Mouse (Mus musculus) ovary, postnatal 10 days (tissue): Measurements from ENCODE around the gene Gpr35.

Experiments used
- DNase-seq: peaks from one replicate; pipeline ENCODE4 v3.0.0; 2022; ENCODE audit warnings: low spot score

Gene Gpr35

DNA sequence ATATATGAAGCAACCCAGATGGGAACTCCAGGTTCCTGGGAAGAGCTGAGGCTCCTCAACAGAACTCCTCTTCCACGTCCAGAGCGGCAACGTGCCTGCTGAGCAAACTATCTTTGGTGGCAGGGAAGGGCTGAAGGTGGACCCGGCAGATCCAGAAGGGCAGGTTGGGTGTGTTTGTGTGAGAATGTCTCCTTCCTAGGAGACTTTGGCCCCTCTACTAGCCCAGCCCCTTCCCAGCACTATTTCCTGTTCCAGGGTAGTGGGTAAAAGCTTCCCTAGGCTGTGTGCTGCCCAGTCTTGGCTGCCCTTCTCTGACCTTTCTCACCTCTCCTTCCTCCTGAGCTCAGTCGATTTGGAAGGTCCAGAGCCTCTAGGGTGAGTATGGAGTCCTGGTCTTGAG is at the start of gene Gpr35:
TSS of gene Gpr35 (plus strand) at position 259 of the 400 bp plus-strand sequence.
- DNase-seq = no peak

DNA sequence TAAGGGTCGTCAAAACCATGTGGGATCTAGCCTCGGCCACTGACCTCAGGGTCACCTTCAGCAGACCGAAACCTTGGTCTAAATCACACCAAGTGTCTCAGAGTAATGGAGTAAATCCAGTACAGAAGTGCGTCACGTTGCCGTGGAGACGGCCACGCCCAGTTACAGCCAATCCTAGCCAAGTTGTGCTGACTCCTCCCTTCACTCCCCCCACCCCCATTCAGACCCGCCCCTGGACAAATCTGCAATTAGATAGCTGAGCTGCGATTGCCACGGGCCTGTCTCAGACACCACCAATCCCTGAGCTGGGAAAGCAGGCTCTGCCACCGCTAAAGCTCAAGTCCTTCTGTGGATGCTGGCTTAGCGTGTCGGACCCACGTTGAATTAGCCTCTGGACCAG is 47.9 kb upstream of the Gpr35 start, which contains the start of gene Ankmy1:
TSS of gene Ankmy1 (minus strand) at position 121 of the 400 bp plus-strand sequence.
- DNase-seq = no peak

DNA sequence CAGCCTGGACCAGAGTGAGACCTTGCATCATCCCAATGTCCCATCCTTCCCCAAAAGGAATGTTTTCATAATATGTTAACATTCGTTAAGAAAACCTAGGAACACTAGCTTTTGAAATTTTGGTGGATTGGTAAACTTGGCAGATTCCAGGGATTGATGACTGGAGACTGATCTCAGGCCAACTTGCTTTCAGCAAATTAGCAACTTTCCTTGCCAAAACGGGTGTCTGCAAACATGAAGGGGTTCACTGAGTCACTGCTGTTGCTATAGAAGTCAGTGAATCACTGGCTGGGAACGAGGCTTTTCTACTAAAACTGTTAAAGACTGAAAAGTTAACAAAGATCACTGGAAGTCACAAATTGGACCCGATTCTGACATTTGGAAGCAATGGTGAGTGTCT is 47.0 kb upstream of the Gpr35 start:
- no peak for DNase-seq

DNA sequence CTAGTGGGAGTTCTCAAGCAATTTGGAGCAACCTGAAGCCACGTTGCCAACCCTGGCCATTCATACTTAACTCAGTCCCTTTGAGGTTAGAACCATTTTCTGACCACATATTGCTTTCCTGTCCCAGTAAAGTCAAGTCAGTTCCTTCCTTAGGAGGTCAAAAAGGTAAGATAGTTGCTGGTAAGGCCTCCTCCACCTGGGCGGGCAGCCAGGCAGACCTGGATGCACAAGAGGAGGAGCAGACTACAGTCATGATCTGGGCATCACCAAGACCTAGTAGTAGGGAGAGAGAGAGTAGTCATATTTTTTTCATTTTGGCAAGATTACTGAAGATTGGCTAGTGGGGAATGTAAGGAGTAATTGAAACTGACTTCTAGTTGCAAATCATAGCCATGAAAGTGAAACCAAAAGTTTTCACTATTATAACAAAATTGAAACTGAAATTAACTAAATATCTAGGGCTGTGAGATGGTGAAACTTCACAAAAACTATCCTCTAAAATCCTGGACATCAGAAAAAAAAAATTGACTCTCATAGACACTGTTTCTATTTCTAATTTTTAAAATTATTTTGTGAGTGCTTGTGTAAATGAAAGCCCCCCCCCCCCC is 44.9 kb upstream of the Gpr35 start:
- no peak for DNase-seq

DNA sequence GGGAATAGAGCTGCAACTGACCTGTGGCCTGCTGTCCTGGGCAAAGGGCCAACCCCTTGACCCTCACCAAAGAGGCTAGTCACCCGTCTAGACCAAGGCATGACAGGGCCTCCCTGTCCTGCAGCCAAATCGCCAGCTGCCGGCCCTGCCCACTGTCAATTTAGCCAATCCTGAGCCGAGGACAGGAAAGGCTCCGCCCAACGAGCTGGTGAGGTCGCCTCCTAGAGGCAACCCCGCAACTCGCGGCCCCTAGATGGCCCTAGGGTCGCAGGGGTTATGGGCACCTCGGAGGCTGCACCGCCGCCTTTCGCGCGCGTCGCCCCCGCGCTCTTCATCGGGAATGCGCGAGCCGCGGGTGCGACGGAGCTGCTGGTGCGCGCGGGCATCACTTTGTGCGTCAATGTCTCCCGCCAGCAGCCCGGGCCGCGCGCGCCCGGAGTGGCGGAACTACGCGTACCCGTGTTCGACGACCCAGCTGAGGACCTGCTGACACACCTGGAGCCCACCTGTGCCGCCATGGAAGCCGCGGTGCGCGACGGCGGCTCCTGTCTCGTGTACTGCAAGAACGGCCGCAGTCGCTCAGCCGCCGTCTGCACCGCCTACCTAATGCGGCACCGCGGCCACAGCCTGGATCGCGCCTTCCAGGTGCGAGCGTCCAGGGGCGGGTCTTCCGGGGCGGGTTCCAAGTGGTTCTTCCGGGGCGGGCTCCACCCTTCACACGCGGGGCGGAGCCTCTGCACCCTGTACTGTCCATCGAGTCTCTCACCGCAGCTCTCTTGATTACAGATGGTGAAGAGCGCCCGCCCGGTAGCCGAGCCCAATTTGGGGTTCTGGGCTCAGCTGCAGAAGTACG is 43.7 kb upstream of the Gpr35 start, which contains the start of gene Dusp28:
TSS of gene Dusp28 (plus strand) at position 203 of the 853 bp plus-strand sequence.
- peak; percentile 67 for DNase-seq

DNA sequence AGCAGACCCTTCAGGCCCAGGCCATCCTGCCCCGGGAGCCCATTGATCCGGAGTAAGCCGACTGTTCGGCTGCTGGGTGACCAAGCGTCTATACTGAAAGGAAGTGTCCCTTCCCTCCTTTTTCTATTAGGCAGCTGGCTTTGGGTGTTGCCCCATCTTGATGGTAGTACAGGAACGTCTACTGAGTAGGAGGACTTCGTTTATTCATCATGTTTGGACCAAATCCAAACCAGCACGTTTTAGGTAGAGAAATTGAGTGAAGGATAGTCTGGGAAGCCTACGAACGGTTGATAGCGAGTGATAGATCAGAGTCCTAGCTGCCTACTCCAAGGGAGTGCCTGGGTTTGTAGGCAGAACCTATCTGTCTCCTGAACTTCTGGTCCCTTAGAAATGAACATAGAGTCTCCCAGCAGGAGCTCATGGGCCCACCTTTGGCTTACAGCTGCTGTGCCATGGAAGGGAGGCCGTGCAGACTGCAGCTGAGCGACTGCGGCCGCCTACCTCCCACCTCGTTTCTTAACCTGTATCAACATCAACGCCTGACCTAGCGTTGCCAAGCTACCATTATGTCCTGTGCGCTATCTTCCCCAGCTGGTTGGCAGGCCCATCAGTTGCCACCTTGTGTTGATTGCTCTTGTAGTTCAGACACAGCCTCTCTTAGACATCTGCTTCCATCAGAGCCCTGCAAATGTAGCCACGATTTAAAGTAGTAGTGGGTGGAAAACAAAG is 42.9 kb upstream of the Gpr35 start:
- DNase-seq = no peak

DNA sequence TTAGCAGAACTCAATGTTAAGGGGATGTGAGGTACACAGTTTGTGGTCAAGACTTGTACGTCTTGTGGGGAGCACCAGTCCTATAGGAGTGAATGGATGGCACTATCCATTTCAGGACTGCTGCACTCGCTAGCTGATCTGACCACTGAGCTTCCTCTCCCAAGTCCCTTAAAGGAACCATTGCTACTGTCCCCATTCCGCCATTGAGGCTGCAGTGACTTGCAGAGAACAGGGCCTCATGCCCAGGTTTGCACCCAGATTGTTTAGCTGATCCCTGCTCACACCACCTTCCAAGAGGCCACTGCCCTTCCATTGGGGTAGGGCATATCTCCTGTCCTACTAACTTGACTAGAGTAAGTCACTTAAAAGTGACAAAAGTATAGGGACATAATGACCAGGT is 42.0 kb upstream of the Gpr35 start:
- DNase-seq = no peak

DNA sequence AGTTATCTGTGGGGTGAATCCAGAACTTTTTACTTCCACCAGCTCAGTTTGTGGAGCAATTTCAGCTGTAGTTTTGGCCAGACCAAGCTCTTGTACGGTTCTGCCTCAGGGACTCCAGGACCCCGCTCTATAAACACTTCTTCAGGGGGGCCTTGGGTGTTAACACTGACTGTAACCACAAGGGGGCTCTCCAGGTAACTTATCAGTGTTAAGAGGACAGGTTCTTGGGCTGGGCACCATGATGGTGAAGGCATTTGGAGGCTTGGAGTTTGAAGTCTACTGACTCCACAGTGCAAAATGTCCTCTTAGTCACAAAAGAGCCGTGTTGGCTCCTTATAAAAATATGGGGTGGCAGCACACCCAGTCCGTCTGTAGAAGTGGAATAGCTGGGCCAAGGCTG is 41.6 kb upstream of the Gpr35 start:
- no peak for DNase-seq

DNA sequence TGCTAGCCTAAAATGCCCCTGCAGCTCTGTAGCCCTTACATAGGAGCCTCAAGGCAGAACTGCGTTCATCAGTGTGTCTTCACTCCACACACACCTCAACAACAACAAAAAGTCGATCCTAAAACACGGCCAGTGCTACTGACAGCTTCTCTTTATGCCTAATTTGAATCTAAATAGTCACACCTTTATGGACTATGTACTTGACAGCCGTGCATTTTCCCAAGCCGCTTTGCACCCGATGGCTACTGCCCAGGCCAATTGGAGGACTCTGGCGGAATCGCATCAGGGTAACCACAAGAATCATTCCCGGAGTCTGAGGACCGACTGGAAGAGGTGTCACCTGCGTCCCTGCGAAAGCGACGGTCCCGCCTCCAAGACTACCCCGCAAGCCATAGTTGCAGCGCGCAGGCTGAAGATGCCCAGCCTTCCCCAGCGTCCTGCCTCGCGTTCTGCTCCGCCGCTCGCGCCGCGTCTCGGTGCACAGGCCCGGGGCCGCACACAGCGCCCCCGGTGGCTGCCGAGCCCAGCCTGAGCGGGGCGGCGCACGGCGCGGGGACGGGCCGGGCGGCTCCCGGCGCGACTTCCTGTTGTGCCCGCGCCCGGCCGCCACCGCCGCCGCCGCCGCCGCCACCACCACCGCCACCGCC is 40.3 kb upstream of the Gpr35 start, which contains the start of gene Rnpepl1:
TSS of gene Rnpepl1 (plus strand) at position 545 of the 647 bp plus-strand sequence.
- peak; percentile 39 for DNase-seq

DNA sequence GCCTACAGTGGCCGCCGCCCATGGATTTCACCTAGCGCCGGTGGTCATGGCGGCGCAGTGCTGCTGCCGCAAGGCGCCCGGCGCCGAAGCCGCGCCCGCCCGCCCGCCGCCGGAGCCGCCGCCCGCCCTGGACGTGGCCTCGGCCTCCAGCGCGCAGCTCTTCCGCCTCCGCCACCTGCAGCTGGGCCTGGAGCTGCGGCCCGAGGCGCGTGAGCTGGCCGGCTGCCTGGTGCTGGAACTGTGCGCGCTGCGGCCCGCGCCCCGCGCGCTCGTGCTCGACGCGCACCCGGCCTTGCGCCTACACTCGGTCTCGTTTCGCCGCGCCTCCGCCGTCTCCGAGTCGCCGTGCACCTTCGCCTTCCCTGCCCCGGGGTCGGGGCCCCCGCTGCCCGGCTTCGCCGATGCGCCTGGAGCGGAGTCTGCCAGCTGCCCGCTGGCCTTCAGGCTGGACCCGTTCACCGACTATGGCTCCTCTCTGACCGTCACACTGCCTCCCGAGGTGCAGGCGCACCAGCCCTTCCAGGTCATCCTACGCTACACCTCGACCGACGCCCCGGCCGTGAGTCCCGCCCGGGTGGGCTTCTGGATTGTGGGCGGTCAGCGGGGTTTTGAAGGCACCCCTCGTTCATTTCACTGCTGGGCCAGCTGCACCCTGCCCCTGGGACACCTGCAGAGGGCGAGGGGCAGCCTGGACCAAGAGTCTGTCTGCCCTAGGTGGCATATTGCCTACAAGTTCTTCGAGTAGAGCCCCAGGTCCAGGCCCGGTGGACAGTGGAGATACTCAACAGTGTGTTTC is 39.5 kb upstream of the Gpr35 start:
- DNase-seq = peak; percentile 41

DNA sequence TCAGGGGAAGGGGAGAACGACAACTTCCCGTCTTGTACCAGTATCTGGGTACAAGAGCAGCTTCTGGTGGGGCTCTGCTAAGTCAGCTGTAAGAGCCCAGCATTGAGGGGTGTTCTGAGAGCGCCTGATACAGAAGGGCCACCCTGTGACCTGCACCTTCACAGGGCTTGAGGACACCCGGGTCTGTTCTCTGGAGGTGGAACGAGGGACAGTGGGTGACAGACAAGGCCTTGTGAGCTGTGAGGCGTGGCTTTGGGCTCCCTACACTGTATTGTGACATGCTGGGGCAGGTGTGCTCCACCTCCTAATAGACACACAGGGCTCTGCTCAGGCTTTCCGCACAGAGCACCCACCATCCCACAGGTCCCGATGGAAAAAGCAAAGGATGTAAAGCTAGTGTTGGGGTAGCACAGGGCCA is 38.9 kb upstream of the Gpr35 start:
- no peak for DNase-seq

DNA sequence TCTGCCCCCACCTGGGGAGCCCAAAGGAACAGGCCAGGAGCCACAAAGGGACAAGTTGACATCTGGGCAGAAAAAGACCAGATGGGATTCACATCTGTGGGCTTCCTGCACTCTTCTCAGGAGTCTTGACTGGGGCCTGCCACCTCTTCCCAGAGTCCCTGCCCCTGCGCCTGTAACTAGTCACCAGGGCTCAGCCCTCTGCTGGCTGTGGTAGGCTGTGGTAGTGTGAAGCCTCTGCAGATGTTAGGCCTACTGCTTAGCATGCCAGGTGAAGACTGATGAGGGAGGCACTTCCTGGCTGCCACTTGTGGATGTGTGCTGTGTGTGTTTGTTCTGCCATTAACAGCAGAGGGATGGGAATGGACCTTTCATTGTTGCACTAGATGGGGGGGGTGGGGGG is 38.4 kb upstream of the Gpr35 start:
- no peak for DNase-seq

DNA sequence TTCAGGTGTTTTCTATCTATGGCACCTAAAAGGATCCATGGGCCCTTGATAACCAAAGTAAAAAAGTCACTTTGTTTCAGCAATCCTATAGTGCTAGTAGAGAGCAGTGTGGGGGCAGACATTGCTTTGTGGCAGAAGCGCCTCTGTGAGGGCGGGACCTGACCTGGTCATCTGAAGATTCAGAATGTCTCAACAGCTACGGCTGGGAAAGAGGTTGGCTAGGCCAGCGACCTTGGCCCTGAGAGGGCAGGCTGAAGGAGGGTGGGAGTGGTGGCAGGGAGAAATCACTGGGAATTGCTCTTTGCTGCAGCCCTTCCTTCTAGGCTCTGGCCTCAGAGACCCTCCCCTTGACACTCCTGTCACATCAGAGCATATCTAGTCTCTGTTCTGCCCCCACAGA is 36.4 kb upstream of the Gpr35 start:
- DNase-seq = no peak

DNA sequence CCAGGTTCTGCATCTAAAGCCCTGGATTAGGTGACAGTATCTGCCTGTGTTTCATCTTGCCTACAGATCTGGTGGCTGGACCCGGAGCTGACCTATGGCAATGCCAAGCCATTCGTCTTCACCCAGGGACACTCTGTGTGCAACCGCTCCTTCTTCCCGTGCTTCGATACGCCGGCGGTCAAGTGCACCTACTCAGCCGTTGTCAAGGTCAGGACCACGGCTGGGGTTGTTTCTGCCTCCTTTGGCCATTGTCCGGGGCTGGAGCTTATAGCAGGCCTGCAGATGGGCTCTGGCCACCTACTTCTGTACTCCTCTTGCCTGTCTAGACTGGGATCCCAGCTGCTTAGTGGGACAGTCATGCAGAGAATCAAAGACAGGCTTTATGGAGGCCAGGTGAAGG is 35.7 kb upstream of the Gpr35 start:
- DNase-seq = no peak

DNA sequence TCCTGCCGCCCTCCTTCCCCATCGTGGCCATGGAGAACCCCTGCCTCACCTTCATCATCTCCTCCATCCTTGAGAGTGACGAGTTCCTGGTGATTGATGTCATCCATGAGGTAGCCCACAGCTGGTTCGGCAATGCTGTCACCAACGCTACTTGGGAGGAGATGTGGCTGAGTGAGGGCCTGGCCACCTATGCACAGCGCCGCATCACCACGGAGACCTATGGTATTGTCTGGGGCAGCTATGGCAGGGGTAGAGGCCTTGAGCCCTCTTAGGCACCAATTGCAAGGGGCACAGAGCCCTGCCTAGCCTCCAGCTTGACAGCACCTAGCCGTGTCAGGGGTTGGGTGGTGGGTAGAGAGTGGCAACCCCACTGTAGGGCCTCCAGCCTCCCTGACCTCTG is 33.9 kb upstream of the Gpr35 start:
- no peak for DNase-seq

DNA sequence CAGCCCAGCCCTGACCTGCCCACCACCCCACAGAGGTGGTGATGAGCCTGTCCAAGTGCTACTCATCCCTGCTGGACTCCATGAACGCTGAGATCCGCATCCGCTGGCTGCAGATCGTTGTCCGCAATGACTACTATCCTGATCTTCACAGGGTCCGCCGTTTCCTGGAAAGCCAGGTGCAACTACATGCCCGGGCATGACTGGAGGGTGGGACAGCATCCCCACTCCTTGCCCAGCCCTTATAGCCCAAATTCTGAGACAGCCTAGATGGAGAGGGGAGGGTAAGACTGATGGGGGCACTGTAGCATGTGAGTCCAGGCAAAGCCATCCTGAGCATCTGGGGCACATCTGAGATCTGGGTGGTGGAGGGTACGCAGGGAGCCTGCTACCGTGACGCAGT is 31.5 kb upstream of the Gpr35 start:
- DNase-seq = no peak

DNA sequence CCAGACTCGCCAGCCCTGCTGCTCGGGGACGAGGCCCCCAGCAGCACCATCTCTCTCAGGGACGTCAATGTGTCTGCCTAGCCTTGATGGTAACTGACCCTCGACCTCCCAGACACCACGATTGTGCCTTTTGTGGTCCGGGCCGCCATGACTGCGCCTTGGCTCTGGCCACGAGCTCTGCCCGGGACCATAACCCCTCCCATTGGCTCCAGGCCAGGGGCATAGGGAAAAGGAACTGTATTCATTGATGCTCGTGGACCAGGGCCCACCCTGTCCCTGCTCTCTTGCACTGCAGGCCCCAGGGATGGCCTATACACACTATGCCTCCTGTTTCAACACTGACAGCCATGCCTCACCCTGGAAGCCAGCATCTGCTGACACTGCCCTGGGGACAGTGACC is 30.9 kb upstream of the Gpr35 start:
- no peak for DNase-seq

DNA sequence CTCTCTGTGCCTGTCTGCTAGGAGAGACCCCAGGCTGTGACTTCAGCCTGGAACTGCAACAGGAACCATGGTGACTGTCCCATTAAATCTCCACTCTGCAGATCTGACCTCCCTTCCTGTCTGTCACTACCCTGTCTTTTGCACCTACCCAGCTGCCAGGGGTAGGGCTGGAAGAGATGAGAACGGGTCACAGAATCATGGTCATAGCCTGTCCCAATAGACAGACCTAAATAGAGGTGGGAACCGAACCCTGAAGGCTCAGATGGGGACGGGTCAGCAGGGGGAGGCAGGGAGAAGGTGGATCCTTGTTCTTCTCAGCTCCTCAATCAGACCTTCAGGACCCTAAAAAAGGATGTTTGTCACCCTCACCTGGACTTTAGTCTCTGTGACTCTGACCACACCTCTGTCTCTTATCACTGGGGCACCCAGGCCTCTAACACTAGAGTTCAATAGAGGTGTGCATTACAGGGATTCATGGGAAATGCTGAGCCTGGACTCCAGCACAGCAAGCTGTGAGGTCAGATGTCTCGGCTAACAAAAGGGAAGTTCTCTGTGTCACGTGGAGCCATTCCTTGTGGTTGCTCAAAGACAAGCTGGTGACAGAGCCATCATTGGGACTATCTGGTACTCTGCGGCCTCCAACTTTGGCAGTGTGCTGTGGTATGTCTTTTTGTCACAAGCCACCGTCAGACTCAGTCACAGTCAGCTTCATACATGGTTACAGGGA is 30.0 kb upstream of the Gpr35 start:
- DNase-seq = no peak

DNA sequence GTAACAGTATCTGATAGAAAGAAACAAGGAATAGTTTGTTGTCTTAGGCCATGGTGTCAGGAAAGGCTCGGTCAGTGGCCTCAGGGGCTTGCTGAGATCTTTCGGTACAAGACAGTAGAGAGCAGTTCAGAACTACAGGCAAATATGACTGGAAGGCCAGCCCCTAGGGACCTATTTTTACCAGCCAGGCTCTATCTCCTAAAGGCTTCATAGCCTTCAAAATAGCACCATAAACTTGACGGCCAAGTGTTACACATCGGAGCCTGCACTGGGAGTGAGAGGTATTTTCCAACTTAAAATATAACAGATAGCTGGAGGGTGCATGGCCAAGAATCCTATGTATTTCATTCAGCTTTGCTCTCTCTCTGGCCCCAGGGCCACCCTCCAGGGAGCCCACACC is 29.2 kb upstream of the Gpr35 start:
- no peak for DNase-seq

DNA sequence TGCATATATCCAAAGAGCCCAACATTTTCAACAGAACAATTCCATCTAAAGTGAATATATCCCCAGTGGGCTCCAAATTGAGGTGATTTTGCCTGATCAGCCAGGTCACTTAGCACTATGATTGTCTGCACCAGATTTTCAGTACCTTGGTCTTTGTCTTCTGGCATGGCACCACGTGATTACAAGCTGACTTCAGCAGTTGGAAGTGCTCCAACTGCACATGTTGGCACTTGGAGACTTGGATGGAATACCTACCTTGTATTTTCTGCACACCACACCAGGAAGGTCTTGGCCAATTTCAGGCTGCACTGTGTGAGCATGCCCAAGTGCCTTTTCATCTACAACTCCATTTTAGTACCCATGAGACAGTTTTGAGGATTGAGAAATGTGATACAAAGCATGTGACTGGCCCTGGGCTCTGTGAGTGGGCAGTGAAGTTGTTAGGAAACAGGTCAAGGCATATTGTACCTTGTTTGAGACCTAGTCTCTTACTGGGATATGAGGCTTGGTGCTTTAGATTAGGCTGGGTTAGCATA is 20.4 kb upstream of the Gpr35 start:
- no peak for DNase-seq
